Mouse (Mus musculus) megakaryocyte, embryonic 14.5 days (primary cell): ENCODE data around the gene Gpr3.

Experiments used
- FLI1 ChIP-seq: IDR thresholded peaks from 2 replicates; pipeline ENCODE4 v1.6.1; 2012; ENCODE audit warnings: low read length, inconsistent platforms, mixed read lengths
- GATA1 ChIP-seq: IDR thresholded peaks from 3 replicates; pipeline ENCODE4 v1.6.1; 2012; ENCODE audit warnings: mixed read lengths, low read length, inconsistent platforms, borderline replicate concordance

DNA sequence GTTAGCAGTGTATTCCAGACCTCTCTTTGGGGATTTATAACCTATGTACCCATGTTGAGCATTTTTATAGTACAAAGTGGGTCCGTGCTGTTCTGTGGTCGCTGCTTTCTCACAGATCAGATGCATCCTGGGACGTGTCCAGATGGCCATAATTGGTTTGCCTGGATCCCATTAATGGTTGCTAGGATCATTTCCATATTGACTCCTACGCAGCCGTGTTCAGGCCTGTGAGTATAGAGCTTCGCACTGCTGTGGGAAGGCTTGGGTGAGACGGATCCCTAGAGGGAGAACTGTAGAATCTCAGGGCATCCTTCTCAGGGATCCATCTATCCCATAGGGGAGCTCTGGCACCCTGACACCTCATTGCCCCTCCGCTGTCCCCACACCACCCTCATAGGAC is 17.2 kb upstream of the Gpr3 start:
- TF ChIP-seq GATA1 (no peak), FLI1 (no peak)
